Mouse (Mus musculus): Measurements from ENCODE around the gene Pou3f3. TPM values are rescaled to one million over a fixed set of nuclear protein-coding genes. Genes with fewer than 3 reads are reported as not detected.

Gene Pou3f3
- polyA plus RNA-seq, 1 experiment from 2014 or later: 28.4 TPM

GRCm38 (mm10) chr1:42749536-42750292 lies 54.1 kb downstream of the Pou3f3 start:
- no peaks in the 10 kb centered on the region for H3K4me1 ChIP-seq (replicated peaks)
- WGBS: 92% methylated on average over 6 of the region's 6 CpGs
- ATAC-seq: no peak
- no peak overlapping the region for H3K4me3 ChIP-seq (replicated peaks)
- H3K27ac ChIP-seq: no peak overlapping the region
- H3K27me3 ChIP-seq: no peaks in the 10 kb centered on the region
- no peak overlapping the region for H3K4me2 ChIP-seq (replicated peaks)
- no peaks in the 10 kb centered on the region for H3K9me3 ChIP-seq
- no peaks in the 10 kb centered on the region for H3K36me3 ChIP-seq
- no peak overlapping the region for H3K9ac ChIP-seq (replicated peaks)

Other genes starting within 250 kb of the Pou3f3 start
- gene Mrps9, start 155.5 kb downstream of the Pou3f3 start, polyA plus RNA-seq (2015; fragmentation: Nextera tagmentation; extraction: Ambion mirVana): 40.7 and 42.2 TPM in 2 replicates